Mouse (Mus musculus) ES-Bruce4 (cell line): ENCODE data around the gene Theg.

Experiments used
- CTCF ChIP-seq: IDR thresholded peaks from one replicate; pipeline ENCODE4 v1.8.1; 2011; ENCODE audit warnings: low read depth, low read length
- EP300 ChIP-seq: IDR thresholded peaks from 2 replicates; pipeline ENCODE4 v1.6.1; 2011; ENCODE audit warnings: low read depth, low read length; ENCODE audit not compliant: insufficient read depth
- POLR2A ChIP-seq: IDR thresholded peaks from one replicate; pipeline ENCODE4 v1.8.1; 2011; ENCODE audit warnings: low read length; ENCODE audit not compliant: insufficient read depth

DNA sequence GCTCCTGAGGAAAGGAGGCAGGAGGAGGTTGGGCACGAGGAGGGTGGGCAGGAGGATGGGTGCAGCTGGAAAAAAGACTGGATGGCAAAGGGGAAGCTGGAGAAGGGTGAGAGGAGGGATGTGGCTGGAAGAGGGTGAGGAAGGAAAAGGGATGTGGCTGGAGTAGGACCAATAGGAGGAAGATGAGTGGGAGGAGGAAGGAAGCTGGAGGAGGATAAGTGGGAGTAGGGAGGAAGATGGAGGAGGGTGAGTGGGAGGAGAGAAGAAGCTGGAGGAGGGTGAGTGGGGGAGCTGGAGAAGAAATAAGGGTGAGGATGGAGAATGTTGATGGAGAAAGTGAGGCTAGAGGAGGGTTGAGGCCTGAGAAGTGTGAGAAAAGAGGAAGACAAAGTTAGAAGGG is 51.7 kb downstream of the Theg start:
- no peak for TF ChIP-seq CTCF
- TF ChIP-seq POLR2A: no peak
- no peak for TF ChIP-seq EP300
